Mouse (Mus musculus) G1E (cell line): ENCODE measurements around the gene Vil1. TPM values are rescaled to one million over a fixed set of nuclear protein-coding genes. Genes with fewer than 3 reads are reported as not detected.

Experiments used
- ATAC-seq: 2 replicates; pipeline ENCODE4 v1.8.0; 2016; ENCODE audit warnings: mild to moderate bottlenecking; ENCODE audit not compliant: insufficient number of reproducible peaks, poor library complexity, low FRiP score, severe bottlenecking; ENCODE audit errors: extremely low read depth
- DNase-seq: peaks from one replicate; pipeline ENCODE4 v3.0.0; 2012; ENCODE audit warnings: low spot score
- H3K27me3 ChIP-seq: 2 replicates; pipeline ENCODE4 v1.6.1; 2012; ENCODE audit warnings: mild to moderate bottlenecking, low read length, inconsistent platforms; ENCODE audit not compliant: insufficient read depth
- H3K36me3 ChIP-seq: replicated peaks from 2 replicates; pipeline ENCODE3; 2012; ENCODE audit warnings: mild to moderate bottlenecking, inconsistent platforms
- H3K4me1 ChIP-seq: 2 replicates; pipeline ENCODE4 v1.6.1; 2012; ENCODE audit warnings: low read depth, low read length, inconsistent platforms, mixed read lengths; ENCODE audit not compliant: insufficient read depth
- H3K4me3 ChIP-seq: 2 replicates; pipeline ENCODE4 v1.5.1; 2012; ENCODE audit warnings: low read depth, mild to moderate bottlenecking, inconsistent platforms, low read length, moderate library complexity, mixed read lengths
- H3K9me3 ChIP-seq: replicated peaks from 2 replicates; pipeline ENCODE4 v1.6.1; 2012; ENCODE audit warnings: inconsistent platforms
- CTCF ChIP-seq: IDR thresholded peaks from 2 replicates; pipeline ENCODE4 v1.5.1; 2012; ENCODE audit warnings: low read depth, low read length, inconsistent platforms, mixed read lengths
- GATA1 ChIP-seq: IDR thresholded peaks from 2 replicates; pipeline ENCODE4 v1.6.1; 2012; ENCODE audit warnings: borderline replicate concordance, low read length, inconsistent platforms, mixed read lengths
- GATA2 ChIP-seq: IDR thresholded peaks from 2 replicates; pipeline ENCODE4 v1.6.1; 2012; ENCODE audit warnings: low read depth, low read length, inconsistent platforms, borderline replicate concordance
- POLR2AphosphoS5 ChIP-seq: IDR thresholded peaks from 2 replicates; pipeline ENCODE4 v1.6.1; 2012; ENCODE audit warnings: low read depth, low read length, inconsistent platforms; ENCODE audit not compliant: insufficient replicate concordance
- TAL1 ChIP-seq: conservative IDR thresholded peaks from 2 replicates; pipeline ENCODE4 v1.6.1; 2012; ENCODE audit warnings: low read depth, low read length, inconsistent platforms, mixed read lengths
- polyA plus RNA-seq: library from polyadenylated mRNA; stranded (reverse); fragments of >175 nt; gene quantifications from 2 replicates; pipeline ENCODE4 v1.2.3, GENCODE M21; 2012
- total RNA-seq, 2 experiments: library from RNA; stranded (forward) in 1 of 2; stranded (reverse) in 1 of 2; fragments of 200-1000 nt in 1 of 2; fragments of >200 nt in 1 of 2; fragmentation: Nextera tagmentation in 1 of 2; gene quantifications; 2 replicates each; pipeline ENCODE4 v1.2.3; 2014 to 2017

Gene Vil1
- total and polyA plus RNA-seq, 3 experiments: 0.35 to 1.1 (median 0.68) TPM

- peaks cover 28% of the 10 kb centered on the region for H3K36me3 ChIP-seq
- no peaks in the 10 kb centered on the region for H3K27me3 ChIP-seq
- DNase-seq: peak; percentile 48
- ATAC-seq: no peak
- H3K9me3 ChIP-seq: no peaks in the 10 kb centered on the region; the same call in 1 of the 2 replicates
- peak overlapping the region; percentile 82 for H3K4me3 ChIP-seq
- H3K4me1 ChIP-seq: peaks cover 88% of the 10 kb centered on the region
- TF ChIP-seq CTCF: peak; percentile 74; the same call in 1 of the 2 replicates
- TF ChIP-seq TAL1: no peak
- TF ChIP-seq GATA1: no peak
Observed at GRCm38 (mm10) chr1:74390287-74390906, 18.8 kb upstream of the Vil1 start.

GRCm38 (mm10) chr1:74390924-74391748, 18.0 kb upstream of the Vil1 start, which contains the start of gene Ctdsp1:
TSS of gene Ctdsp1 (plus strand) at chr1:74391509.
- H3K9me3 ChIP-seq: no peaks in the 10 kb centered on the region; the same call in 1 of the 2 replicates
- no peak for TF ChIP-seq POLR2AphosphoS5
- TF ChIP-seq GATA2: no peak
- no peak for TF ChIP-seq GATA1
- no peak for TF ChIP-seq TAL1
- TF ChIP-seq CTCF: no peak
- peak within 1 kb of the TSS; percentile 82 for H3K4me3 ChIP-seq
- H3K4me1 ChIP-seq: peaks cover 85% of the 10 kb centered on the region
- peaks cover 30% of the 10 kb centered on the region for H3K36me3 ChIP-seq
- ATAC-seq (peak; percentile 7; the same call in 1 of the 2 replicates), DNase-seq (peak; percentile 88)
- no peaks in the 10 kb centered on the region for H3K27me3 ChIP-seq

GRCm38 (mm10) chr1:74391844-74392441, 17.2 kb upstream of the Vil1 start:
- DNase-seq: peak; percentile 89
- TF ChIP-seq CTCF (no peak), GATA2 (no peak), POLR2AphosphoS5 (no peak), GATA1 (no peak), TAL1 (no peak)
- Histone ChIP-seq H3K4me1 (peaks cover 84% of the 10 kb centered on the region), H3K4me3 (peak overlapping the region; percentile 82), H3K27me3 (no peaks in the 10 kb centered on the region), H3K36me3 (peaks cover 30% of the 10 kb centered on the region), H3K9me3 (no peaks in the 10 kb centered on the region; the same call in 1 of the 2 replicates)
- ATAC-seq: peak; percentile 35

GRCm38 (mm10) chr1:74392446-74392994, 16.7 kb upstream of the Vil1 start:
- H3K4me1 ChIP-seq: peaks cover 84% of the 10 kb centered on the region
- H3K4me3 ChIP-seq: peak overlapping the region; percentile 82
- H3K9me3 ChIP-seq: no peaks in the 10 kb centered on the region; the same call in 1 of the 2 replicates
- no peaks in the 10 kb centered on the region for H3K27me3 ChIP-seq
- TF ChIP-seq CTCF (no peak), POLR2AphosphoS5 (no peak), GATA2 (no peak), GATA1 (no peak), TAL1 (no peak)
- DNase-seq (no peak), ATAC-seq (no peak)
- peaks cover 30% of the 10 kb centered on the region for H3K36me3 ChIP-seq

GRCm38 (mm10) chr1:74393010-74393409, 16.2 kb upstream of the Vil1 start:
- DNase-seq: no peak
- TF ChIP-seq POLR2AphosphoS5 (no peak), TAL1 (no peak), GATA1 (no peak), CTCF (no peak), GATA2 (no peak)
- H3K36me3 ChIP-seq: peaks cover 30% of the 10 kb centered on the region
- H3K9me3 ChIP-seq: peaks cover under 1% of the 10 kb centered on the region; the same call in 1 of the 2 replicates
- H3K4me1 ChIP-seq: peaks cover 84% of the 10 kb centered on the region
- H3K27me3 ChIP-seq: no peaks in the 10 kb centered on the region
- H3K4me3 ChIP-seq: peak overlapping the region; percentile 82
- ATAC-seq: no peak

- no peak for DNase-seq
Observed at GRCm38 (mm10) chr1:74393697-74394096, 15.5 kb upstream of the Vil1 start.

More at GRCm38 (mm10) chr1:74393697-74394096, 15.5 kb upstream of the Vil1 start:
- no peak for TF ChIP-seq POLR2AphosphoS5
- TF ChIP-seq TAL1: no peak
- no peak for TF ChIP-seq GATA1
- no peak for TF ChIP-seq GATA2
- no peak for TF ChIP-seq CTCF
- Histone ChIP-seq H3K27me3 (no peaks in the 10 kb centered on the region), H3K36me3 (peaks cover 30% of the 10 kb centered on the region), H3K4me3 (peak overlapping the region; percentile 82; the same call in 1 of the 2 replicates), H3K9me3 (peaks cover 2% of the 10 kb centered on the region; the same call in 1 of the 2 replicates), H3K4me1 (peaks cover 79% of the 10 kb centered on the region)
- no peak for ATAC-seq
